Mouse (Mus musculus) brain, embryonic 14.5 days (tissue): ENCODE results near the gene Siah2.

ENCODE experiments used
- CTCF ChIP-seq: fragments of 200-500 bp; IDR thresholded peaks from 2 replicates; pipeline ENCODE4 v1.5.1; 2012; ENCODE audit warnings: inconsistent platforms, mild to moderate bottlenecking, moderate library complexity, borderline replicate concordance; ENCODE audit not compliant: insufficient read depth, insufficient read length; ENCODE audit errors: extremely low read depth
- POLR2A ChIP-seq: fragments of 200-500 bp; IDR thresholded peaks from 2 replicates; pipeline ENCODE4 v1.6.1; 2012; ENCODE audit warnings: mild to moderate bottlenecking, inconsistent platforms, borderline replicate concordance; ENCODE audit not compliant: poor library complexity, insufficient read depth, insufficient read length, severe bottlenecking; ENCODE audit errors: extremely low read depth

GRCm38 (mm10) chr3:58683346-58683745, 8.9 kb downstream of the Siah2 start:
- no peak for TF ChIP-seq CTCF
- TF ChIP-seq POLR2A = no peak
